In the genomic region with DNA sequence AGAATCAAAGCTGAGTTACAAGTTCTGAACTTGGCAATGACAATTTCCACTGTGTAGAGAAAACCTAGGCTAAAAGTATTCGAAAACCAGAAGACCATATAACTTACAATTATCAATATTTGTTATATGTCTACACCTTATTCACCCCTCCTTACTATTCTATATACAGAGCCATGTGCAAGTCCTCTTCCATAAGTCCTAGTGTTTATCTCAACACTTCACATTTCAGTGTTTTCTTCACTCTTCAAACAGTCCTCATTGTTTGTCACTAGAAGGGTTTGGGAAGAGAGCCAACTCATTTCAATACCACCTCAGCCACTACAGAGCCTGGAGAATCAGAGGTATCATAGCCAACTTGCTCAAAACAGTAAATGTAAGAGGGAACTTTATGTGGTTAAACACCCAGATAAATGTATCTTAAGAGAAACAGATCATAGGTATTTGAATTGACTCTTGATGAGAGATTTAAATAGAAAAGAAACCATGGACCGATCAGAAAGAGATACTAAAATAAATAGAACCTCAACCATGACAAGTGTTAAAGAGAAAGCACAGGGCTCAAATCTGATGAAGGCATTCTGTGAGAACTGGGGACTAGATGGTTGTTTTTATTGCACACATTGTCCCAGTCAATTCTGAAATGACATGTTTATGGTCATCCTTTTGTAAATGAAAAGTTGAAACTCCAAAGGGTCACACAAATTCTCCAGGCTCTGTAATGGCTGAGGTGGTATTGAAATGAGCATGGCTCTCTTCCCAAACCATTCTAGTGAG, we compare ENCODE assay signal across 21 mouse cellular contexts.
"Had no signal": no experiment of that assay in that cellular context is flagged by ENCODE, and none has a peak within 500 bp of the region (broad histone marks: within the 10 kb centered on the region; RNA-seq: fewer than 3 reads in every experiment).

No protein-coding gene starts in this region.

- H3K4me2 ChIP-seq: limb, embryonic 12.5 days; limb, embryonic 15.5 days; liver, embryonic 11.5 days; midbrain, embryonic 11.5 days; midbrain, embryonic 15.5 days; neural tube, embryonic 13.5 days; stomach, embryonic 15.5 days had no signal

- ATAC-seq: intestine, embryonic 16.5 days; liver, postnatal 0 days; midbrain, embryonic 15.5 days had no signal

- H3K9me3 ChIP-seq: limb, embryonic 12.5 days; limb, embryonic 15.5 days; midbrain, embryonic 15.5 days; neural tube, embryonic 13.5 days; stomach, embryonic 15.5 days had no signal

- H3K4me1 ChIP-seq: limb, embryonic 12.5 days; limb, embryonic 15.5 days; midbrain, embryonic 15.5 days; neural tube, embryonic 13.5 days; stomach, embryonic 15.5 days had no signal

- DNase-seq: kidney, adult 18-20 months; kidney, adult 9 months; kidney, postnatal 14 days; kidney, postnatal 4 days; left cerebral cortex, postnatal 4 days; liver, postnatal 0 days; lung, postnatal 36 days; retina, postnatal 1 day; right cerebral cortex, postnatal 25 days; spleen, adult 18-20 months; thymus, postnatal 25 days had no signal

- H3K27ac ChIP-seq: limb, embryonic 12.5 days; limb, embryonic 15.5 days; liver, embryonic 14.5 days; midbrain, embryonic 15.5 days; neural tube, embryonic 13.5 days; stomach, embryonic 15.5 days had no signal

- H3K4me3 ChIP-seq: limb, embryonic 12.5 days; limb, embryonic 15.5 days; midbrain, embryonic 15.5 days; myocyte; neural tube, embryonic 13.5 days; stomach, embryonic 15.5 days had no signal

- H3K9ac ChIP-seq: limb, embryonic 12.5 days; limb, embryonic 15.5 days; liver, embryonic 14.5 days; liver, postnatal 0 days; midbrain, embryonic 15.5 days; neural tube, embryonic 13.5 days; stomach, embryonic 15.5 days had no signal

- H3K36me3 ChIP-seq: limb, embryonic 12.5 days; limb, embryonic 15.5 days; midbrain, embryonic 15.5 days; neural tube, embryonic 13.5 days; stomach, embryonic 15.5 days had no signal

- H3K27me3 ChIP-seq: limb, embryonic 12.5 days; limb, embryonic 15.5 days; midbrain, embryonic 15.5 days; neural tube, embryonic 13.5 days; stomach, embryonic 15.5 days had no signal
